Mouse (Mus musculus) activated CD4-positive, CD25-positive, alpha-beta regulatory T cell (primary cell): ENCODE data around the gene Gjc2. TPM values are rescaled to one million over a fixed set of nuclear protein-coding genes. Genes with fewer than 3 reads are reported as not detected.

Source experiments
- polyA plus RNA-seq, 2 experiments: library from polyadenylated mRNA; unstranded; fragments of 100-300 nt; shearing (Covaris generic); gene quantifications; one replicate each; pipeline ENCODE4 v1.2.1; 2017

Gene Gjc2
- not detected for polyA plus RNA-seq

DNA sequence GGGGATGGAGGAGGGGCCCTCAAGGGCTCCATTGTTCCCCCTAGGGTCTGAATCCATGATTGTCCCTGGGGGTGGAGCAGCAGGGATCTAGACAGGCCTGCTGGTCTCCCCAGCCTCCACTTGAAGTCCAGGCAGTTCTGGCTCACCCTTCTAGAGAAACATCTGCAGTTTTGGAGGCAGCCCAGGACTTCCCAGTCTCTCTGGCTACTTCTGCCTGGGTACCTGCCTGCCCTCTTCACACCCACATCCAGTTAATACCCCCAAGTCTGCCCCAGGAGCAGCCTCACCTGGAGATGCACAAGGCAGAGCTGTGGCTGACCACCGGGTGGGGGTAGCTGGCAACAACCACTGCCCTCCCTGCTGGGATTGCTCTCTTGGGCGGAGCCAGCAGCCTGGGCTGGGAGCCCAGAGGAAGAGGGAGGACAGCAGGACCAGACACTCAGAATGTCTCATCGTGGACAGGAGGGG lies at the start of gene Gjc2:
TSS of gene Gjc2 (minus strand) at position 350 of the 468 bp plus-strand sequence.

DNA sequence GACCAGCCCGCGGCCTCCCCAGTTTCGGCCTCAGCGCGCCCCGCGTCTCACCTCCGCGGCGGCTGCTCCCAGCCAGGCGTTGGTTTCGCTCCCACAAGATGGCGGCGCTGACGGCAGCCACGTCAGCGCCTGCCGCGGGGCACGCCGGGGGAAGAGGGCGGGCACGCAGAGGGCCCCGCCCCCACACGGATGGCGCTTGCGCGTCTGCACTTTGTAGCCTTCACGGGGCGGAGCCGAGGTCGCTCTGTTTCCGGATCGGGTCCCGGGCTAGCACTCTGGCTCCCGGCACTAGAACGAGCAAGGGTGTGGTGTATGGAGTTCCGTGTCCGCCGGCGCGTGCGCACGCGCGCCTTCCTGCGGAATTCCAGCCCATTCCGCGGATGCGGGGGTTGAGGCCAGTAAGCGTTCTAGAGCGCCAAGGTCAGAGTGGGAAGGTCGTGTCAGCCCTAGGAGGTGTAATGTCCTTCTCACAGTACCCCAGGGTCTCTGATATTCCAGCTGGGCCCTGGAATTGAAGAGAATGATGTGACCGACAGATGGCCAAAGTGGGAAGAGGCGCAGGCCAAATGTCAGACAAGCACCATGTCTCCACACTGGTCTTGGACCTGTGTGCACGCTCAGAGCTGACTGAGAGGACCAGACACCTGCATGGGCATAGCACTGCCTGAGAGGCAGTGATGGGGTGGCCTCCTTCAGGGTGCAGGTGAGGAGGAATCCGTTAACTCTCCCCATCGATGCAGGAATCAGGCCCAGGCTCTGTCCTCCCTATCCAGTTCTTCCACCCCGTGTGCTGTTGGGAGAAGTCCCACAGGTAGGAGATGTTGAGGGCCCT lies 45.3 kb upstream of the Gjc2 start, which contains the start of gene Arf1:
TSS of gene Arf1 (minus strand) at position 149 of the 832 bp plus-strand sequence.

GRCm38 (mm10) chr11:59208153-59208831 lies 25.3 kb upstream of the Gjc2 start, which contains the start of gene 2310033P09Rik:
TSS of gene 2310033P09Rik (plus strand) at chr11:59208321.

GRCm38 (mm10) chr11:59202081-59202995 lies 19.3 kb upstream of the Gjc2 start, which contains the start of gene Mrpl55:
TSS of gene Mrpl55 (plus strand) at chr11:59202486.

DNA sequence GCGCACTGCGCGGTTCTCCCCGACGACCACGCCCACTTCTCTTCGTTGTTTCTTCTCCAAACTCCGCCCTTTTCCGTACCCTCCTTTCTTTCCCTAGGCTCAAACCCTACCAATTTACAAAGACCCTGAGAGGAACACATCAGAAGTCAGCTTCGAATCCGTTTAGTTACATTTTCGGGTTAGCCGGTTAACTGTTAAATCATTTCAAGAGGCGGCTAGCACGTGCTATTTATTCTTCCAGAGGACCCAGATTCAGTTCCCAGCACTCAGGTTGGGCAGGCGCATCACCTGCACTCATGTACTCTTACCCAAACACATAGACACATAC lies 9.0 kb upstream of the Gjc2 start, which contains the start of gene Guk1:
TSS of gene Guk1 (minus strand) at position 154 of the 328 bp plus-strand sequence.

GRCm38 (mm10) chr11:59163255-59164236 lies 19.5 kb downstream of the Gjc2 start, which contains the start of gene Iba57:
TSS of gene Iba57 (minus strand) at chr11:59163739.

GRCm38 (mm10) chr11:59135904-59136452 lies 47.0 kb downstream of the Gjc2 start, which contains the start of gene Obscn:
TSS of gene Obscn (minus strand) at chr11:59136402.

Other genes starting within 250 kb of the Gjc2 start
- 100 to 1,000 TPM; 243 to 248 TPM for gene Rnf187, start 244.3 kb downstream of the Gjc2 start, polyA plus RNA-seq
- 10 to 100 TPM; 14.4 to 22.3 TPM for gene Hist3h2ba, start 234.3 kb downstream of the Gjc2 start, polyA plus RNA-seq
- 10 to 100 TPM in 1 of 2 experiments, 1 to 10 TPM in 1; 8.1 to 13.0 TPM for gene Hist3h2a, start 228.5 kb downstream of the Gjc2 start, polyA plus RNA-seq
- under 1 TPM; 0.06 to 0.60 TPM for gene Trim17, start 228.5 kb downstream of the Gjc2 start, polyA plus RNA-seq
- gene Trim11, start 205.1 kb downstream of the Gjc2 start, polyA plus RNA-seq, result 10 to 100 TPM; 38.4 to 42.4 TPM
- gene Obscn, start 46.8 kb downstream of the Gjc2 start, polyA plus RNA-seq, result under 1 TPM; 0.01 to 0.08 TPM
- 1 to 10 TPM; 8.4 to 9.3 TPM for gene Iba57, start 19.5 kb downstream of the Gjc2 start, polyA plus RNA-seq
- 100 to 1,000 TPM in 1 of 2 experiments, 10 to 100 TPM in 1; 64.2 to 103 TPM for gene Guk1, start 9.0 kb upstream of the Gjc2 start, polyA plus RNA-seq
- gene Mrpl55, start 19.3 kb upstream of the Gjc2 start, polyA plus RNA-seq, result 10 to 100 TPM; 37.4 to 52.8 TPM
- gene 2310033P09Rik, start 25.1 kb upstream of the Gjc2 start, polyA plus RNA-seq, result 10 to 100 TPM; 30.3 to 44.6 TPM
- gene Arf1, start 45.1 kb upstream of the Gjc2 start, polyA plus RNA-seq, result 100 to 1,000 TPM; 488 to 499 TPM
- gene Wnt3a, start 107.5 kb upstream of the Gjc2 start, polyA plus RNA-seq, result not detected
- gene Wnt9a, start 123.7 kb upstream of the Gjc2 start, polyA plus RNA-seq, result under 1 TPM in 1 of 2 experiments, not detected in 1; 0.05 TPM
- under 1 TPM in 1 of 2 experiments, not detected in 1; 0.55 TPM for gene Prss38, start 192.4 kb upstream of the Gjc2 start, polyA plus RNA-seq